Mouse (Mus musculus) lung, embryonic 14.5 days (tissue): ENCODE measurements at regions not wholly inside any gene's neighbourhood (a gene's known extent, or its start where the extent isn't known, plus 50 kb on each side); places are given as distances from the start of the nearest gene placed in this dataset.

Experiments
- ATAC-seq: fragments of 200-750 bp; cut with Nextera tagmentation; 2 replicates; pipeline ENCODE4 v1.8.0; 2017; ENCODE audit warnings: mild to moderate bottlenecking, moderate TSS enrichment, moderate library complexity; ENCODE audit not compliant: insufficient read depth
- DNase-seq: peaks from one replicate; pipeline ENCODE4 v3.0.0-alpha.2; 2015
- H3K27ac ChIP-seq: fragments of 300-500 bp; sonication (generic); 2 replicates; pipeline ENCODE4 v1.5.1; 2014; ENCODE audit warnings: low read depth, mild to moderate bottlenecking, moderate library complexity
- H3K27me3 ChIP-seq: fragments of 300-500 bp; sonication (generic); 2 replicates; pipeline ENCODE4 v1.6.1; 2014; ENCODE audit warnings: low read length, control low read depth; ENCODE audit not compliant: insufficient read depth
- H3K36me3 ChIP-seq: fragments of 300-500 bp; sonication (generic); 2 replicates; pipeline ENCODE4 v1.6.1; 2014; ENCODE audit warnings: control low read depth; ENCODE audit not compliant: insufficient read depth
- H3K4me1 ChIP-seq: fragments of 300-500 bp; sonication (generic); 2 replicates; pipeline ENCODE4 v1.6.1; 2014; ENCODE audit warnings: antibody characterized with exemption, control low read depth; ENCODE audit not compliant: insufficient read depth
- H3K4me2 ChIP-seq: fragments of 300-500 bp; sonication (generic); 2 replicates; pipeline ENCODE4 v1.6.1; 2014; ENCODE audit warnings: mild to moderate bottlenecking
- H3K4me3 ChIP-seq: fragments of 300-500 bp; sonication (generic); 2 replicates; pipeline ENCODE4 v1.5.1; 2014; ENCODE audit warnings: low read depth, low read length
- H3K9ac ChIP-seq: fragments of 300-500 bp; sonication (generic); 2 replicates; pipeline ENCODE4 v1.6.1; 2014
- H3K9me3 ChIP-seq: fragments of 300-500 bp; sonication (generic); 2 replicates; pipeline ENCODE4 v1.6.1; 2016; ENCODE audit warnings: low read depth, low read length, control low read depth
- CTCF ChIP-seq: IDR thresholded peaks from 2 replicates; pipeline ENCODE4 v1.5.1; 2016; ENCODE audit warnings: antibody characterized with exemption, low read depth
- WGBS: fragments of 180-500 bp; shearing (Covaris S2); extraction: QIAGEN DNeasy Blood & Tissue Kit; methylation state at CpG from one replicate; pipeline ENCODE4 v1.1.7; 2014; 5-methylcytosine and 5-hydroxymethylcytosine counted together

DNA sequence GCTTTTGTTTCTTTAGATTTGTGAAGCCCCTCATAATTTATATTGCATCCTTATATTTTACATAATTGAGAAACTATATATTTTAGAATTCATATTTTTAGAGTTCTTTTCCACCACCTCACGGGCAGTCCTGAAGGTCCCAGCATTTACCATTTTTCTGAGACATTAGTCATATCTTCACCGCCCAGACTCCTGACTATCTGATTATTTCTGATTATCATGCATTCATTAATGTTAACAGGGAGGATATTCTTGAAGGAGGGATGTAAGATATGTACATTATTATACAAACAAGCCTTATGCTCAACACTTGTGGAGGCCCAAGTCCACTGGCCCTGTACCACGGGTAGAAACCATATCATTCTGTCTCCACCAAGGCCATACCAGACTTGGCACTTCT lies 743.4 kb downstream of the Hace1 start:
- DNase-seq (no peak), ATAC-seq (no peak)
- Histone ChIP-seq H3K4me1 (no peaks in the 10 kb centered on the region), H3K27ac (no peak overlapping the region), H3K4me3 (no peak overlapping the region), H3K9ac (no peak overlapping the region), H3K4me2 (no peak overlapping the region), H3K27me3 (no peaks in the 10 kb centered on the region), H3K9me3 (no peaks in the 10 kb centered on the region), H3K36me3 (no peaks in the 10 kb centered on the region)
- no peak for TF ChIP-seq CTCF
- 81% methylated on average over 3 of the region's 3 CpGs for WGBS

DNA sequence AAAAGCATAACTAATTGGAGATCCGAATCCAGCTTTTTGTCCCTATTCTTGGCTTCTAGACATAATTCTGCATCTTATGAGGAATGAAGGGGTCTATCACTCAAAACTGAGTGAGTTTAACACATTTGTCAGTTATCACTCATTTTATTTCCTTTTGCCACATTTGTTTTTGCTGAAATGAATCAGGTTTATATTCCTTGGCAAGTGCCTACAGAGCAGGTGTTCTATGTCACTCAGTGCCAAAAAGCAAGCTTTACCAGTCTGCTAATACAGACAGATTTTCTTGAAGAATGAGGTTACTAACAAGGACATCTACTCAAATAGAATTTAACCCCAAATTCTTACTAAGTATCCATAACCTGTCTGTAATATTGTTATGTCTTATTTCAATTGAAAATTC lies 751.4 kb downstream of the Hace1 start:
- Histone ChIP-seq H3K4me1 (no peaks in the 10 kb centered on the region), H3K4me2 (no peak overlapping the region), H3K9me3 (no peaks in the 10 kb centered on the region), H3K36me3 (no peaks in the 10 kb centered on the region), H3K4me3 (no peak overlapping the region), H3K9ac (no peak overlapping the region), H3K27me3 (no peaks in the 10 kb centered on the region), H3K27ac (no peak overlapping the region)
- TF ChIP-seq CTCF = no peak
- WGBS = 65% methylated on average over 1 of the region's 1 CpGs
- ATAC-seq (no peak), DNase-seq (no peak)

DNA sequence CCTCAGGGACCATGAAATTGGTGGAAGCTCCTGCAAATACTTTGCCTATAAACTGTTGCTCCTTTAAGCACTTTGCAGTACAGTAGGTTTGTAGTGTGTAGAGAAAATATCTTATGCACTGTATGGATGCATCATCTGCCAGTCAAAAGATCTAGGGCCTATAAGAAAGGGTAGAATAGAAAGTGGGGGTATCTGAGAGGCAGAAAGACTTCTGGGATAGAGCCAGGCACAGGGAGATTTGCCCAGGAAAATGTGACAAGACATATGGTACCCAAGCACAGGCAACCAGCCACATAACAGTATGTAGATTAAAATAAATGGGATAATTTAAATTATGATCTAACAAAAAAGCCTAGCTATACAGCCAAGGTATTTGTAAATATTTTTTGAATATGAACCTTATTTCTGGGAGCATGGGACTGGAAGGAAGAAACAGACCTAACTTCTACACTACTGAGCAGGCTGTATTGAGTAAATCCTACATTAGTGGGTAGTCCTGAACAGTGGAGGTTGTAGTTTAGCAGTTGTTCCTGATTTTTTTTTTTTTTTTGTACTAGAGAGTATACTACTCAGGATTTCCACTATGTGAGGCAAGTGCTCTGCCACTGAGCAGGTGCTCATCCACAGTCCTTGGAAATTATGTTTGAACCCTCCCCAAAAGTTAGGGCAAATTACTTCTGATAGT lies 754.1 kb downstream of the Hace1 start:
- Histone ChIP-seq H3K4me3 (no peak overlapping the region), H3K9me3 (no peaks in the 10 kb centered on the region), H3K9ac (no peak overlapping the region), H3K36me3 (no peaks in the 10 kb centered on the region), H3K27me3 (no peaks in the 10 kb centered on the region), H3K4me2 (no peak overlapping the region), H3K4me1 (no peaks in the 10 kb centered on the region), H3K27ac (no peak overlapping the region)
- no peak for DNase-seq
- no peak for ATAC-seq
- no peak for TF ChIP-seq CTCF

DNA sequence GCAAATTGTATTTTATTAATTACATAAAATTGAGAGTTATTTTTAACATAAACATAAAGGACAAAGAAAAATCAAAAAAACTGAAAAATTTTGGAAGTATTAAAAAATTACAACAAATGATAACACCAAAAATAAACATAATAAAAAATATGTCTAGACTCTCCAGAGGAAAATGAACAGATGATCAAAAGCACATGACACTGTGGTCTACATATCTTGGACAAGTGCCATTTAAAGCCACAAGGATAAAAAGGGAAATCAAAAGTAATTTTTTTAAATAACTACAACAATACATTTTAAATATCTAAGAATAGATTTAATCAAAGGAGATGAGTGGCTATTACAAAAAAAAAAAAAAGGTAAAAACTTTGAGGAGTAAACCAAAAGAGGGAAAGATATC lies 755.6 kb downstream of the Hace1 start:
- H3K9ac ChIP-seq = no peak overlapping the region
- no peak overlapping the region for H3K27ac ChIP-seq
- no peaks in the 10 kb centered on the region for H3K4me1 ChIP-seq
- H3K27me3 ChIP-seq = no peaks in the 10 kb centered on the region
- ATAC-seq (no peak), DNase-seq (peak; percentile 32)
- H3K36me3 ChIP-seq = no peaks in the 10 kb centered on the region
- TF ChIP-seq CTCF = no peak
- no peak overlapping the region for H3K4me2 ChIP-seq
- H3K4me3 ChIP-seq = no peak overlapping the region
- no peaks in the 10 kb centered on the region for H3K9me3 ChIP-seq

- no peak for TF ChIP-seq CTCF
- Histone ChIP-seq H3K27ac (no peak overlapping the region), H3K4me2 (no peak overlapping the region), H3K27me3 (no peaks in the 10 kb centered on the region), H3K9me3 (no peaks in the 10 kb centered on the region), H3K36me3 (no peaks in the 10 kb centered on the region), H3K4me1 (no peaks in the 10 kb centered on the region), H3K4me3 (no peak overlapping the region), H3K9ac (no peak overlapping the region)
- WGBS = 68% methylated on average over 4 of the region's 4 CpGs
- ATAC-seq (no peak), DNase-seq (no peak)
These were observed 767.7 kb downstream of the Hace1 start for GRCm38 (mm10) chr10:46345315-46345714.

DNA sequence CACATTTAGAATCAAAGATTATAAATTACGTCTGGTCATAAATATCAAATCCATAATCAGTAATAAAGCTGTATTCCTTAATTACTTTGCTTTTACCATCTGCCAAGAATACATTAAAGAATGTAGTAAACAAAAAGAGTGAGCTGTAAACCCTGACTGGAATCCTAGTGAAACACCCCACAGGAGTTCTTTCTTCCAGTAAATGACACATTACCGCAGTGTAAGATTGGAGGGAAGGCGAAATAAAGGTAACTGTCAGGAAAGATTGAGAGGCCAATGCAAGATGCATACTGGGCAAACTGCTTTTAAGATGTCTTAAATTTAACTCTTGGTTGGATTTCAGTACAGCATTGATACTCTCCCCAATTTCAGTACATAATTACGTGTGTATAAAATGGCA lies 772.0 kb downstream of the Hace1 start:
- WGBS = 68% methylated on average over 4 of the region's 4 CpGs
- no peaks in the 10 kb centered on the region for H3K27me3 ChIP-seq
- H3K27ac ChIP-seq = no peak overlapping the region
- no peaks in the 10 kb centered on the region for H3K4me1 ChIP-seq
- ATAC-seq (no peak), DNase-seq (no peak)
- no peak overlapping the region for H3K4me2 ChIP-seq
- H3K4me3 ChIP-seq = no peak overlapping the region
- no peak overlapping the region for H3K9ac ChIP-seq
- no peaks in the 10 kb centered on the region for H3K9me3 ChIP-seq
- no peak for TF ChIP-seq CTCF
- no peaks in the 10 kb centered on the region for H3K36me3 ChIP-seq

DNA sequence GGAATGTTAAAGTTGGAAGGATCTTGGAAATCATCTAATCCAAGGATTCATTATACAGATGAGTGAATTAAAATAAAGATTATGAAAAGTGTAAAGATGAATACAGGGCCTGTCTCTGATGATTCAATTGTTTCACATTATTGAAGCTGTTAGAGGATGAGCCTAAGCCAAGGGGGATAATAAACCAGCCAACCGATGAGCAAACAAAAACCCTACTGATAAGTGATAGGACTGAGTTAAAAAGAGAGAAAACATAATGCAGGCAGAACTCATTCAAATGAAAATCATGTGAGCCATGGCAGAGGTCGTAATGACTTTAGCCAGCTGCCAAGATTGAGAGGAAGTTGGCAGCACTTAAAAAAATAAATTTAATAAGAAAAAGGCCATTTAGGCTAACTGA lies 772.6 kb downstream of the Hace1 start:
- H3K9me3 ChIP-seq = no peaks in the 10 kb centered on the region
- H3K9ac ChIP-seq = no peak overlapping the region
- H3K4me1 ChIP-seq = no peaks in the 10 kb centered on the region
- no peaks in the 10 kb centered on the region for H3K36me3 ChIP-seq
- no peak overlapping the region for H3K4me2 ChIP-seq
- ATAC-seq (no peak), DNase-seq (peak; percentile 8)
- 49% methylated on average over 2 of the region's 2 CpGs for WGBS
- no peak overlapping the region for H3K4me3 ChIP-seq
- no peak overlapping the region for H3K27ac ChIP-seq
- no peak for TF ChIP-seq CTCF
- no peaks in the 10 kb centered on the region for H3K27me3 ChIP-seq

GRCm38 (mm10) chr10:46356775-46357174 lies 779.1 kb downstream of the Hace1 start:
- ATAC-seq (no peak), DNase-seq (no peak)
- Histone ChIP-seq H3K27me3 (no peaks in the 10 kb centered on the region), H3K9ac (no peak overlapping the region), H3K4me2 (no peak overlapping the region), H3K4me1 (no peaks in the 10 kb centered on the region), H3K9me3 (no peaks in the 10 kb centered on the region), H3K27ac (no peak overlapping the region), H3K4me3 (no peak overlapping the region), H3K36me3 (no peaks in the 10 kb centered on the region)
- TF ChIP-seq CTCF = no peak
- 66% methylated on average over 1 of the region's 1 CpGs for WGBS
